Mouse (Mus musculus) liver, embryonic 14.5 days (tissue): ENCODE measurements around the gene Sept11. TPM values are rescaled to one million over a fixed set of nuclear protein-coding genes. Genes with fewer than 3 reads are reported as not detected.

Source experiments
- ATAC-seq: fragments of 200-750 bp; cut with Nextera tagmentation; 2 replicates; pipeline ENCODE4 v1.8.0; 2017; ENCODE audit warnings: moderate number of reproducible peaks, mild to moderate bottlenecking, moderate library complexity; ENCODE audit not compliant: insufficient read depth
- DNase-seq, 3 experiments: peaks; one replicate each; pipeline ENCODE4 v3.0.0-alpha.2; 2012 to 2013; ENCODE audit warnings: low read depth in 3 of 3, low spot score in 3 of 3
- H3K27ac ChIP-seq: fragments of 300-500 bp; sonication (generic); 2 replicates; pipeline ENCODE4 v1.5.1; 2014; ENCODE audit warnings: moderate library complexity, mild to moderate bottlenecking, control low read depth, inconsistent platforms
- H3K27me3 ChIP-seq: fragments of 300-500 bp; sonication (generic); 2 replicates; pipeline ENCODE4 v1.6.1; 2014; ENCODE audit warnings: mild to moderate bottlenecking, low read length, moderate library complexity; ENCODE audit not compliant: control insufficient read depth, insufficient read depth
- H3K36me3 ChIP-seq: fragments of 300-500 bp; sonication (generic); replicated peaks from 2 replicates; pipeline ENCODE4 v1.6.1; 2014; ENCODE audit warnings: low read depth; ENCODE audit not compliant: control insufficient read depth, insufficient read depth
- H3K4me1 ChIP-seq, 2 experiments: fragments of 200-500 bp in 1 of 2; fragments of 300-500 bp in 1 of 2; sonication (generic) in 1 of 2; replicated peaks; 2 replicates each; pipeline ENCODE4 v1.6.1; 2012 to 2014; ENCODE audit warnings: antibody characterized with exemption in 1 of 2, inconsistent platforms in 1 of 2, low read length in 1 of 2; ENCODE audit not compliant: control insufficient read depth in 2 of 2, insufficient read depth in 2 of 2
- H3K4me2 ChIP-seq: fragments of 300-500 bp; sonication (generic); 2 replicates; pipeline ENCODE4 v1.6.1; 2014; ENCODE audit warnings: low read depth, mild to moderate bottlenecking, control low read depth, moderate library complexity
- H3K4me3 ChIP-seq, 2 experiments: fragments of 200-500 bp in 1 of 2; fragments of 300-500 bp in 1 of 2; sonication (generic) in 1 of 2; 2 replicates each; pipeline ENCODE4 v1.5.1; 2012 to 2014; ENCODE audit warnings: low read depth in 2 of 2, low read length in 2 of 2, mild to moderate bottlenecking in 2 of 2, control low read depth in 1 of 2, inconsistent platforms in 1 of 2, moderate library complexity in 1 of 2; ENCODE audit not compliant: insufficient read depth in 1 of 2
- H3K9ac ChIP-seq: fragments of 300-500 bp; sonication (generic); replicated peaks from 2 replicates; pipeline ENCODE4 v1.6.1; 2014; ENCODE audit warnings: mild to moderate bottlenecking, control low read depth, moderate library complexity
- H3K9me3 ChIP-seq: fragments of 300-500 bp; sonication (generic); 2 replicates; pipeline ENCODE4 v1.6.1; 2016; ENCODE audit warnings: low read length, mixed read lengths; ENCODE audit not compliant: control insufficient read depth
- CTCF ChIP-seq: IDR thresholded peaks from 2 replicates; pipeline ENCODE4 v1.5.1; 2016; ENCODE audit warnings: antibody characterized with exemption, low read depth, control low read depth
- EP300 ChIP-seq: IDR thresholded peaks from 2 replicates; pipeline ENCODE4 v1.6.1; 2016; ENCODE audit warnings: antibody characterized with exemption, low read depth
- WGBS: fragments of 180-500 bp; shearing (Covaris S2); extraction: QIAGEN DNeasy Blood & Tissue Kit; methylation state at CpG from one replicate; pipeline ENCODE4 v1.1.7; 2014; ENCODE audit not compliant: insufficient replicate concordance; 5-methylcytosine and 5-hydroxymethylcytosine counted together
- polyA plus RNA-seq, 2 experiments: library from polyadenylated mRNA; depleted of rRNA in 1 of 2; stranded (reverse) in 1 of 2; unstranded in 1 of 2; fragments of >200 nt; fragmentation: Nextera tagmentation in 1 of 2; extraction: Ambion mirVana in 1 of 2; gene quantifications; 2 replicates each; pipeline versions ENCODE4 v1.2.1 to v1.2.3; 2012 to 2014

The Sept11 gene
- polyA plus RNA-seq, 2 experiments = 13.8 to 18.6 TPM

GRCm38 (mm10) chr5:93126930-93127562 lies 33.8 kb downstream of the Sept11 start:
- H3K36me3 ChIP-seq = no peaks in the 10 kb centered on the region
- no peaks in the 10 kb centered on the region for H3K9me3 ChIP-seq
- no peak overlapping the region for H3K9ac ChIP-seq
- H3K4me3 ChIP-seq = no peak overlapping the region
- no peaks in the 10 kb centered on the region for H3K27me3 ChIP-seq
- 58% methylated on average over 4 of the region's 4 CpGs for WGBS
- peaks cover 0 to 25% of the 10 kb centered on the region in 2 experiments; a peak in 2 of 4 replicates for H3K4me1 ChIP-seq
- DNase-seq (no peak), ATAC-seq (no peak)
- H3K4me2 ChIP-seq = no peak overlapping the region
- TF ChIP-seq CTCF = no peak
- TF ChIP-seq EP300 = no peak
- H3K27ac ChIP-seq = no peak overlapping the region

GRCm38 (mm10) chr5:93127722-93128121 lies 34.5 kb downstream of the Sept11 start:
- no peaks in the 10 kb centered on the region for H3K9me3 ChIP-seq
- DNase-seq (no peak), ATAC-seq (no peak)

GRCm38 (mm10) chr5:93128765-93129164 lies 35.5 kb downstream of the Sept11 start:
- Histone ChIP-seq H3K9ac (no peak overlapping the region), H3K4me1 (peaks cover 0 to 25% of the 10 kb centered on the region in 2 experiments; a peak in 2 of 4 replicates), H3K27ac (no peak overlapping the region), H3K4me2 (no peak overlapping the region), H3K9me3 (no peaks in the 10 kb centered on the region), H3K4me3 (no peak overlapping the region), H3K27me3 (no peaks in the 10 kb centered on the region), H3K36me3 (no peaks in the 10 kb centered on the region)
- 50% methylated on average over 3 of the region's 3 CpGs for whole genome bisulfite sequencing
- ATAC-seq = no peak
- no peak for TF ChIP-seq EP300
- DNase-seq = no peak

More at GRCm38 (mm10) chr5:93127722-93128121, 34.5 kb downstream of the Sept11 start:
- H3K36me3 ChIP-seq = no peaks in the 10 kb centered on the region
- WGBS = 14% methylated on average over 3 of the region's 3 CpGs
- H3K27ac ChIP-seq = no peak overlapping the region
- no peaks in the 10 kb centered on the region for H3K27me3 ChIP-seq
- no peak overlapping the region for H3K9ac ChIP-seq
- no peak overlapping the region for H3K4me3 ChIP-seq
- TF ChIP-seq CTCF (no peak), EP300 (no peak)
- H3K4me1 ChIP-seq = peaks cover 0 to 25% of the 10 kb centered on the region in 2 experiments; a peak in 2 of 4 replicates
- H3K4me2 ChIP-seq = no peak overlapping the region

GRCm38 (mm10) chr5:93129953-93130352 lies 36.7 kb downstream of the Sept11 start:
- WGBS = 43% methylated on average over 4 of the region's 4 CpGs
- Histone ChIP-seq H3K4me1 (peaks cover 0 to 18% of the 10 kb centered on the region in 2 experiments; a peak in 2 of 4 replicates), H3K9me3 (no peaks in the 10 kb centered on the region), H3K9ac (no peak overlapping the region), H3K27ac (no peak overlapping the region), H3K4me3 (no peak overlapping the region), H3K4me2 (no peak overlapping the region), H3K27me3 (no peaks in the 10 kb centered on the region), H3K36me3 (no peaks in the 10 kb centered on the region)
- no peak for ATAC-seq
- no peak for DNase-seq
- no peak for TF ChIP-seq CTCF
- no peak for TF ChIP-seq EP300

GRCm38 (mm10) chr5:93131401-93131800 lies 38.2 kb downstream of the Sept11 start:
- DNase-seq (no peak), ATAC-seq (no peak)
- H3K4me2 ChIP-seq = no peak overlapping the region
- 60% methylated on average over 4 of the region's 4 CpGs for WGBS
- no peak overlapping the region for H3K4me3 ChIP-seq
- H3K27me3 ChIP-seq = no peaks in the 10 kb centered on the region
- no peak overlapping the region for H3K9ac ChIP-seq
- no peak overlapping the region for H3K27ac ChIP-seq
- no peaks in the 10 kb centered on the region for H3K36me3 ChIP-seq
- H3K4me1 ChIP-seq = peaks cover 3 to 26% of the 10 kb centered on the region in 2 experiments; a peak in 2 of 4 replicates
- TF ChIP-seq CTCF = no peak
- no peak for TF ChIP-seq EP300
- no peaks in the 10 kb centered on the region for H3K9me3 ChIP-seq
